Mouse (Mus musculus) stomach, embryonic 14.5 days (tissue): ENCODE results near the gene Ceacam14. TPM values are rescaled to one million over a fixed set of nuclear protein-coding genes. Genes with fewer than 3 reads are reported as not detected.

Experiments
- ATAC-seq: fragments of 200-750 bp; cut with Nextera tagmentation; 2 replicates; pipeline ENCODE4 v1.8.0; 2017; ENCODE audit warnings: low read depth, moderate TSS enrichment; ENCODE audit not compliant: insufficient number of reproducible peaks, insufficient read depth, low FRiP score
- H3K27ac ChIP-seq: fragments of 300-500 bp; sonication (generic); 2 replicates; pipeline ENCODE4 v1.5.1; 2014; ENCODE audit warnings: mild to moderate bottlenecking, low read length, moderate library complexity, mixed read lengths
- H3K27me3 ChIP-seq: fragments of 300-500 bp; sonication (generic); 2 replicates; pipeline ENCODE4 v1.6.1; 2014; ENCODE audit warnings: low read length, control low read depth, mixed read lengths; ENCODE audit not compliant: control insufficient read depth, insufficient read depth
- H3K36me3 ChIP-seq: fragments of 300-500 bp; sonication (generic); 2 replicates; pipeline ENCODE4 v1.6.1; 2014; ENCODE audit warnings: mild to moderate bottlenecking, control low read depth, low read length, moderate library complexity, mixed read lengths; ENCODE audit not compliant: control insufficient read depth, insufficient read depth
- H3K4me1 ChIP-seq: fragments of 300-500 bp; sonication (generic); 2 replicates; pipeline ENCODE4 v1.6.1; 2014; ENCODE audit warnings: low read length, control low read depth, mixed read lengths; ENCODE audit not compliant: control insufficient read depth, insufficient read depth
- H3K4me2 ChIP-seq: fragments of 300-500 bp; sonication (generic); replicated peaks from 2 replicates; pipeline ENCODE4 v1.6.1; 2014; ENCODE audit warnings: low read depth, low read length, control low read depth
- H3K4me3 ChIP-seq: fragments of 300-500 bp; sonication (generic); 2 replicates; pipeline ENCODE4 v1.5.1; 2014; ENCODE audit warnings: low read depth, low read length, control low read depth
- H3K9ac ChIP-seq: fragments of 300-500 bp; sonication (generic); replicated peaks from 2 replicates; pipeline ENCODE4 v1.6.1; 2014; ENCODE audit warnings: low read depth, mild to moderate bottlenecking, control low read depth, low read length, moderate library complexity, mixed read lengths
- H3K9me3 ChIP-seq: fragments of 300-500 bp; sonication (generic); 2 replicates; pipeline ENCODE4 v1.6.1; 2016; ENCODE audit warnings: low read depth, low read length, control low read depth; ENCODE audit not compliant: control insufficient read depth
- WGBS: fragments of 180-500 bp; shearing (Covaris S2); extraction: QIAGEN DNeasy Blood & Tissue Kit; methylation state at CpG from one replicate; pipeline ENCODE4 v1.1.7; 2014; 5-methylcytosine and 5-hydroxymethylcytosine counted together
- polyA plus RNA-seq: library from polyadenylated mRNA; unstranded; fragments of >200 nt; fragmentation: Nextera tagmentation; extraction: Ambion mirVana; gene quantifications from 2 replicates; pipeline ENCODE4 v1.2.1, GENCODE M21; 2014

Gene Ceacam14
- not detected in 2 replicates for polyA plus RNA-seq

DNA sequence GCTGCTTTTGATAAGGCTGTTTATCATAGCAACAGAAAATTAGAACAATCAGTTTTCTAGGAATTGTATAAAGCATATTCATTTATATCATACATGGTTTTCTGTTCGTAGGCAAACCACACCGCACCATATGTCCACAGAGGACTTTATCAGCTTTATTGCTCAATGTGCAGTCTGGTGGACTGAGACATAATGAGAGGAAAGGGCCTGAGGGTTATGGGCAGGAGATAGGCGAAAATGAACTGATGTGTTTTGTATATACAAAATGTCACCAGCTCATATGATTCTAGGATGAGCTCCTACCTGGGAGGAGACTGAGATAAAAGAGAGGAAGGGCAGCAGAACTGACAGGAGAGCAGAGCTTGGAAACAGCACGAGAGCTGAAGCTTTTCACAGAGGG is at the start of gene Ceacam14:
Ceacam14 (plus strand) TSS at position 301 of the 400 bp plus-strand sequence.
- no peak within 1 kb of the TSS for H3K4me2 ChIP-seq
- H3K27me3 ChIP-seq = no peaks in the 10 kb centered on the region
- no peak within 1 kb of the TSS for H3K9ac ChIP-seq
- no peak within 1 kb of the TSS for H3K4me3 ChIP-seq
- no peak within 1 kb of the TSS for H3K27ac ChIP-seq
- peaks cover 6% of the 10 kb centered on the region; the same call in 1 of the 2 replicates for H3K9me3 ChIP-seq
- H3K4me1 ChIP-seq = no peaks in the 10 kb centered on the region
- WGBS = 68% methylated on average over 4 of the region's 4 CpGs
- no peaks in the 10 kb centered on the region for H3K36me3 ChIP-seq
- no peak for ATAC-seq

Other genes with a start within 250 kb of the Ceacam14 start
- gene Ceacam5, start 99.4 kb upstream of the Ceacam14 start, polyA plus RNA-seq = not detected in 2 replicates
- not detected in 2 replicates for gene Gm5155, start 59.1 kb downstream of the Ceacam14 start, polyA plus RNA-seq
- not detected in 2 replicates for gene Ceacam11, start 159.5 kb downstream of the Ceacam14 start, polyA plus RNA-seq
- gene Ceacam13, start 197.3 kb downstream of the Ceacam14 start, polyA plus RNA-seq = not detected in 2 replicates